16 mouse cellular contexts compared by ENCODE assay signal in the genomic region with DNA sequence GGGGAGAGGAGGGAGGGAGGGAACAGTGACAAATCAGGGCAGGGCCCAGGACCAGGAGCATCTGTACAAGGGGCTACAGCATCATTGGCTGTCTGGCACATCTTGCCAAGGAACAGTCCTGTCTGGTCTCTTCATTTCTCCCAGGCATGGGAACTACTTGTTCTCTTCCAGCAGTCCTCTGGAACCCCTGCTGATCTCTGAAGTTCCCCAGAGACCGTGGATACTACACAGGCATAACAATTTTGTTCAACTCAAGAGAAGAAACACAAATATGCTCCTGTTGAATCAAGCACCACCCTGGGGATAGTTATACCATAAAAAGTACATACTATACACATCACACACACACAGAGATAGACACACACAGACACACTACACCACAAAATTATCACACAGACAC. TPM values are rescaled to one million over a fixed set of nuclear protein-coding genes. Genes with fewer than 3 reads are reported as not detected.
DNase-seq lines count a peak whose midpoint lies in the region; ATAC-seq and TF ChIP-seq lines count a peak whose summit lies in the region.
"Had no signal": no experiment of that assay in that cellular context is flagged by ENCODE, and none has a peak within 500 bp of the region (broad histone marks: within the 10 kb centered on the region; RNA-seq: fewer than 3 reads in every experiment).

No protein-coding gene starts in this region.

- no peak for TF ChIP-seq POLR2A in cortical plate, adult 2 months (IDR thresholded peaks at IDR 0.05; ENCODE audit: extremely low read depth, insufficient read depth, low read length)

- H3K27me3 ChIP-seq in hindbrain, embryonic 12.5 days: peaks cover 9% of the 10 kb centered on the region
- H3K27me3 ChIP-seq in hindbrain, embryonic 10.5 days (ENCODE audit: insufficient read depth, poor library complexity, severe bottlenecking): peaks cover 17% of the 10 kb centered on the region
- H3K27me3 ChIP-seq in midbrain, embryonic 15.5 days (replicated peaks): no peaks in the 10 kb centered on the region

- no peaks in the 10 kb centered on the region for H3K9me3 ChIP-seq in hindbrain, embryonic 12.5 days (replicated peaks)
- no peaks in the 10 kb centered on the region for H3K9me3 ChIP-seq in hindbrain, embryonic 10.5 days
- no peaks in the 10 kb centered on the region for H3K9me3 ChIP-seq in midbrain, embryonic 15.5 days
- H3K9me3 ChIP-seq: liver, embryonic 15.5 days had no signal

- DNase-seq in hindbrain, embryonic 10.5 days (ENCODE audit: low spot score): no peak
- peak; percentile 29 for DNase-seq in adipocyte (ENCODE audit: low spot score)
- DNase-seq in ovary, postnatal 14 days (ENCODE audit: low spot score): no peak
- no peak for DNase-seq in testis, postnatal 10 days (ENCODE audit: low spot score)
- DNase-seq: gastrocnemius, adult 2 months; kidney, adult 11 months; lung, postnatal 14 days; thymus, postnatal 25 days had no signal

- 22% methylated on average over 1 of the region's 1 CpGs for WGBS in hindbrain, embryonic 12.5 days
- WGBS in hindbrain, embryonic 10.5 days: 33% methylated on average over 1 of the region's 1 CpGs
- 35% methylated on average over 1 of the region's 1 CpGs for WGBS in midbrain, embryonic 15.5 days

- ATAC-seq in hindbrain, embryonic 12.5 days (ENCODE audit: low FRiP score): no peak
- ATAC-seq in midbrain, embryonic 15.5 days (replicated peaks): no peak

- no peak for TF ChIP-seq CTCF in cortical plate, adult 2 months (IDR thresholded peaks at IDR 0.05; ENCODE audit: extremely low read depth, insufficient read depth, low read length)

- H3K27ac ChIP-seq in hindbrain, embryonic 12.5 days: no peak overlapping the region
- no peak overlapping the region for H3K27ac ChIP-seq in hindbrain, embryonic 10.5 days
- no peak overlapping the region for H3K27ac ChIP-seq in cortical plate, adult 2 months (ENCODE audit: insufficient read depth, low read length)
- H3K27ac ChIP-seq in midbrain, embryonic 15.5 days: no peak overlapping the region
- H3K27ac ChIP-seq: gastrocnemius, adult 2 months; kidney, postnatal 0 days; liver, embryonic 15.5 days had no signal

- 0 out of 2 replicates have a peak overlapping the region, but pooled peaks have one; percentile 59 for H3K4me2 ChIP-seq in hindbrain, embryonic 12.5 days (replicated peaks)
- H3K4me2 ChIP-seq in midbrain, embryonic 15.5 days: peak overlapping the region; percentile 69
- H3K4me2 ChIP-seq: liver, embryonic 15.5 days had no signal

- H3K36me3 ChIP-seq in hindbrain, embryonic 12.5 days: 0 out of 2 replicates have a peak, but pooled peaks cover 3% of the 10 kb centered on the region
- H3K36me3 ChIP-seq in hindbrain, embryonic 10.5 days: no peaks in the 10 kb centered on the region
- peaks cover 3% of the 10 kb centered on the region for H3K36me3 ChIP-seq in midbrain, embryonic 15.5 days (replicated peaks)
- H3K36me3 ChIP-seq: liver, embryonic 15.5 days had no signal

- 0 out of 2 replicates have a peak overlapping the region, but pooled peaks have one; percentile 18 for H3K9ac ChIP-seq in hindbrain, embryonic 12.5 days
- H3K9ac ChIP-seq in midbrain, embryonic 15.5 days: no peak overlapping the region
- H3K9ac ChIP-seq: liver, embryonic 15.5 days had no signal

- peaks cover 15% of the 10 kb centered on the region for H3K4me1 ChIP-seq in hindbrain, embryonic 12.5 days
- H3K4me1 ChIP-seq in hindbrain, embryonic 10.5 days (replicated peaks): peaks cover 16% of the 10 kb centered on the region
- peaks cover 2% of the 10 kb centered on the region for H3K4me1 ChIP-seq in cortical plate, adult 2 months (ENCODE audit: control insufficient read depth, insufficient read depth, low read length)
- H3K4me1 ChIP-seq in midbrain, embryonic 15.5 days: peaks cover 20% of the 10 kb centered on the region

- H3K4me3 ChIP-seq in hindbrain, embryonic 12.5 days: no peak overlapping the region
- no peak overlapping the region for H3K4me3 ChIP-seq in hindbrain, embryonic 10.5 days
- peak overlapping the region; percentile 81; the same call in 1 of the 2 replicates for H3K4me3 ChIP-seq in cortical plate, adult 2 months (ENCODE audit: insufficient read depth, low read length)
- H3K4me3 ChIP-seq in midbrain, embryonic 15.5 days: peak overlapping the region; percentile 58
- H3K4me3 ChIP-seq: gastrocnemius, adult 2 months; liver, embryonic 15.5 days had no signal

RNA-seq across cellular contexts. Expression of a gene that starts 1.6 kb away (rescaled TPM):
- polyA plus RNA-seq in hindbrain, embryonic 12.5 days (2016; fragmentation: Nextera tagmentation; extraction: Ambion mirVana): 20.9 and 23.9 TPM in 2 replicates
- polyA plus RNA-seq in hindbrain, embryonic 10.5 days (2016; fragmentation: Nextera tagmentation; extraction: Ambion mirVana): 3.6 and 8.9 TPM in 2 replicates
- polyA plus RNA-seq in cortical plate, adult 2 months (2012; rRNA removed): 128 and 137 TPM in 2 replicates
- polyA plus RNA-seq in midbrain, embryonic 15.5 days (2015; fragmentation: Nextera tagmentation; extraction: Ambion mirVana): 65.5 and 75.2 TPM in 2 replicates

RNA-seq across cellular contexts. Expression of a gene that starts 8.5 kb away (rescaled TPM):
- not detected in 2 replicates for polyA plus RNA-seq in hindbrain, embryonic 12.5 days (2016; fragmentation: Nextera tagmentation; extraction: Ambion mirVana)
- polyA plus RNA-seq in hindbrain, embryonic 10.5 days (2016; fragmentation: Nextera tagmentation; extraction: Ambion mirVana): not detected in 2 replicates
- not detected in 2 replicates for polyA plus RNA-seq in cortical plate, adult 2 months (2012; rRNA removed)
- polyA plus RNA-seq in midbrain, embryonic 15.5 days (2015; fragmentation: Nextera tagmentation; extraction: Ambion mirVana): not detected in 2 replicates
- polyA plus RNA-seq: heart, embryonic 14.5 days; kidney, postnatal 0 days; limb, embryonic 14.5 days; liver, embryonic 15.5 days; neural tube, embryonic 11.5 days had no signal

RNA-seq across cellular contexts. Expression of a gene that starts 18.7 kb away (rescaled TPM):
- 1.3 and 1.7 TPM in 2 replicates for polyA plus RNA-seq in hindbrain, embryonic 12.5 days (2016; fragmentation: Nextera tagmentation; extraction: Ambion mirVana)
- polyA plus RNA-seq in hindbrain, embryonic 10.5 days (2016; fragmentation: Nextera tagmentation; extraction: Ambion mirVana): 0.50 and 0.55 TPM in 2 replicates
- 3.5 and 4.2 TPM in 2 replicates for polyA plus RNA-seq in cortical plate, adult 2 months (2012; rRNA removed)
- polyA plus RNA-seq in midbrain, embryonic 15.5 days (2015; fragmentation: Nextera tagmentation; extraction: Ambion mirVana): 1.3 and 2.1 TPM in 2 replicates

RNA-seq across cellular contexts. Expression of a gene that starts 32.7 kb away (rescaled TPM):
- 88.9 and 100 TPM in 2 replicates for polyA plus RNA-seq in hindbrain, embryonic 12.5 days (2016; fragmentation: Nextera tagmentation; extraction: Ambion mirVana)
- 148 and 160 TPM in 2 replicates for polyA plus RNA-seq in hindbrain, embryonic 10.5 days (2016; fragmentation: Nextera tagmentation; extraction: Ambion mirVana)
- polyA plus RNA-seq in cortical plate, adult 2 months (2012; rRNA removed): 1.9 and 2.2 TPM in 2 replicates
- 17.7 and 20.9 TPM in 2 replicates for polyA plus RNA-seq in midbrain, embryonic 15.5 days (2015; fragmentation: Nextera tagmentation; extraction: Ambion mirVana)

RNA-seq across cellular contexts. Expression of a gene that starts 35.6 kb away (rescaled TPM):
- polyA plus RNA-seq in hindbrain, embryonic 12.5 days (2016; fragmentation: Nextera tagmentation; extraction: Ambion mirVana): 24.2 and 25.1 TPM in 2 replicates
- 22.1 and 22.9 TPM in 2 replicates for polyA plus RNA-seq in hindbrain, embryonic 10.5 days (2016; fragmentation: Nextera tagmentation; extraction: Ambion mirVana)
- 22.4 and 24.7 TPM in 2 replicates for polyA plus RNA-seq in cortical plate, adult 2 months (2012; rRNA removed)
- 20.5 and 21.6 TPM in 2 replicates for polyA plus RNA-seq in midbrain, embryonic 15.5 days (2015; fragmentation: Nextera tagmentation; extraction: Ambion mirVana)

Comparison
In these comparisons a context has a peak if more than half of its experiments do, and no peak if none do; other contexts are left out.
1. H3K4me3 ChIP-seq: peak in cortical plate, adult 2 months (single experiment) and midbrain, embryonic 15.5 days (single experiment); none in hindbrain, embryonic 12.5 days (single experiment) and hindbrain, embryonic 10.5 days (single experiment).